Mouse (Mus musculus): ENCODE measurements around the gene Ptms. TPM values are rescaled to one million over a fixed set of nuclear protein-coding genes. Genes with fewer than 3 reads are reported as not detected.

Ptms gene
- total RNA-seq, 2 experiments from 2014 or later = 64.3 to 105 TPM

DNA sequence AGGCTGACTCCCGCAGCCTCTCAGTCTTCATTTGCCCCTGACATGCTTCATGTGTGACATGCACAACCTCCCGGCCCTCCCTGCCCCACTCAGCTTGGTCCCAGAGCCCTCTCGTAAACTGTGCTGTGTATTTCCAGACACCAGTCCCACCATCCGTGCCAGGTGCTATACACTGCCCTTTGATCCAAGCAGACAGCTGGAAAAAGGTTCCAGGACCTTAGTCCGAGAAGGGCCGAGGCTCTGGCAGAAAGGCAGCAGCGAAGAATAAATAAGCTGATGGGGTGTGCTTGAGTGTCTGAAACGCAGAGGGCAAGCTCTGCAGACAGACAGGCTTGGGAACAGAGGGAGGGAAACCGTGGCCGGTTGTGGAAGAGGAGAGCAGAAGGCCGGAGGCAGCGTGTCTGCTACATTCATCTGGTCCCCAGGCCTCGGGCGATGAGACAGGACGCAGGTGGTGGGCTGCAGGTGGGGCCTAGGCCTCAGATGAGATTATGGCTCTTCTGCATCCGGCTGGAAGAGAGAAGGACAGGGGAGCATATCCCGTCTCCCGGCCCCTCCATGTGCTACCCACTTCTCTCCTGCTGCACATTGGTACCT, 54.0 kb downstream of the Ptms start:
- no peak for DNase-seq (ENCODE audit: low spot score)

Other genes starting within 250 kb of the Ptms start
- 10 to 100 TPM; 58.4 to 60.4 TPM for gene Emg1, start 207.9 kb downstream of the Ptms start, total RNA-seq (2021)
- gene Phb2, start 207.8 kb downstream of the Ptms start, total RNA-seq (2021) = 100 to 1,000 TPM; 134 to 155 TPM
- gene Ptpn6, start 181.4 kb downstream of the Ptms start, total RNA-seq (2021) = 1 to 10 TPM in 1 of 2 experiments, under 1 TPM in 1; 0.90 to 1.1 TPM
- gene Grcc10, start 178.7 kb downstream of the Ptms start, total RNA-seq (2021) = 100 to 1,000 TPM; 162 TPM
- gene Gm45234, start 164.1 kb downstream of the Ptms start, total RNA-seq (2021) = not detected
- 10 to 100 TPM; 44.0 to 56.4 TPM for gene Atn1, start 163.6 kb downstream of the Ptms start, total RNA-seq (2021)
- gene Eno2, start 150.4 kb downstream of the Ptms start, total RNA-seq (2021) = 1 to 10 TPM in 1 of 2 experiments, under 1 TPM in 1; 0.87 to 1.2 TPM
- under 1 TPM in 1 of 2 experiments, not detected in 1; 0.31 TPM for gene Lrrc23, start 140.4 kb downstream of the Ptms start, total RNA-seq (2021)
- gene Spsb2, start 111.4 kb downstream of the Ptms start, total RNA-seq (2021) = 1 to 10 TPM; 2.2 to 5.3 TPM
- gene Tpi1, start 105.8 kb downstream of the Ptms start, total RNA-seq (2021) = 1,000 to 10,000 TPM; 2,056 to 2,236 TPM
- gene Usp5, start 90.6 kb downstream of the Ptms start, total RNA-seq (2021) = 10 to 100 TPM; 39.9 to 50.1 TPM
- under 1 TPM; 0.25 to 0.55 TPM for gene Cdca3, start 90.6 kb downstream of the Ptms start, total RNA-seq (2021)
- under 1 TPM; 0.57 to 0.71 TPM for gene Gnb3, start 79.8 kb downstream of the Ptms start, total RNA-seq (2021)
- gene P3h3, start 62.4 kb downstream of the Ptms start, total RNA-seq (2021) = 1 to 10 TPM; 3.5 to 4.9 TPM
- gene Gpr162, start 56.1 kb downstream of the Ptms start, total RNA-seq (2021) = under 1 TPM; 0.09 to 0.21 TPM
- gene Cd4, start 31.9 kb downstream of the Ptms start, total RNA-seq (2021) = under 1 TPM; 0.38 to 0.41 TPM
- gene Lag3, start 8.4 kb downstream of the Ptms start, total RNA-seq (2021) = under 1 TPM in 1 of 2 experiments, not detected in 1; 0.12 TPM
- 100 to 1,000 TPM; 196 to 205 TPM for gene Mlf2, start 11.3 kb upstream of the Ptms start, total RNA-seq (2021)
- gene Cops7a, start 45.4 kb upstream of the Ptms start, total RNA-seq (2021) = 100 to 1,000 TPM; 109 to 121 TPM
- gene Pianp, start 76.6 kb upstream of the Ptms start, total RNA-seq (2021) = under 1 TPM; 0.75 to 0.93 TPM
- 10 to 100 TPM; 22.4 to 24.0 TPM for gene Zfp384, start 89.0 kb upstream of the Ptms start, total RNA-seq (2021)
- gene Ing4, start 119.7 kb upstream of the Ptms start, total RNA-seq (2021) = 10 to 100 TPM; 22.0 to 23.2 TPM
- gene Acrbp, start 129.6 kb upstream of the Ptms start, total RNA-seq (2021) = 1 to 10 TPM; 2.0 to 2.4 TPM
- not detected for gene Lpar5, start 147.8 kb upstream of the Ptms start, total RNA-seq (2021)
- 10 to 100 TPM; 64.1 to 70.6 TPM for gene Chd4, start 175.9 kb upstream of the Ptms start, total RNA-seq (2021)
- 10 to 100 TPM; 16.3 to 17.7 TPM for gene Nop2, start 211.8 kb upstream of the Ptms start, total RNA-seq (2021)
- gene Iffo1, start 225.1 kb upstream of the Ptms start, total RNA-seq (2021) = 1 to 10 TPM; 5.8 to 6.3 TPM
- over 10,000 TPM in 1 of 2 experiments, 1,000 to 10,000 TPM in 1; 8,476 to 11,435 TPM for gene Gapdh, start 246.4 kb upstream of the Ptms start, total RNA-seq (2021)